Mouse (Mus musculus) testis, postnatal 14 days (tissue): Measurements from ENCODE around the gene Irs1.

Experiments used
- DNase-seq: peaks from one replicate; pipeline ENCODE4 v3.0.0; 2021; ENCODE audit warnings: low spot score

The Irs1 gene

DNA sequence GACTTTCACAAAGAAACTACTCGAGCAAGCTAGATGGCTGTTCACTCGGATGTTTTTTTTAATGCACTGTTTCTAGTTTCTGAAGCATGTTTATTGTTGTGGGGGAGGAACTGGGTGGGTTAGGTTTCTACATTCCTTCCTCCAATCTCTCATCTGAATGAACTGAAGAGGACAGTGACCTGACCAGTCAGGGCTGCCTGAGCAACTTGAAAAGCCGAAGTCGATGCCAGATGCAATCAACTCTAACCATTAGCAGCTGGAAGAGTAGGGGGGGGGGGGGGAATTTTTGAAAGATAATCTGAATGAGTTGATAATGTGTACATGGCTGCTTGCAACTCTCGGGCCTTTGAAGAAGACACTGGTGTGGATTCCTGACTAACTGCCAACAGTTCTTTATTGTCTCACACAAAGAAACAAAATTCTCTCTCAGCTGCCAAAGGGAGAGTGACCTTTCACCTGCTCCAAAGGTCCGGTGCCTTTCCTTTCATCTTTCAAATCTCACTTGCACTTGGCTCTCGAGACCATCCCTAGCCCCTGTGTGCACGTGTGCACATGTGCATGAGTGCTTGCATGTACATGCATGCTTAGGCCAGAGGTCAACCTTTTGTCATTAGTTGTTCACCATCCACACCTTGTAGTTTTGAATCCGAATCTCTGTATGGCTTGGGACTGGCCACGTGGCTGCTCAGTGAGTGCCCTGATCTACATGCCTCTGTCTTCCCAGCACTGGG, 43.8 kb downstream of the Irs1 start:
- no peak for DNase-seq

DNA sequence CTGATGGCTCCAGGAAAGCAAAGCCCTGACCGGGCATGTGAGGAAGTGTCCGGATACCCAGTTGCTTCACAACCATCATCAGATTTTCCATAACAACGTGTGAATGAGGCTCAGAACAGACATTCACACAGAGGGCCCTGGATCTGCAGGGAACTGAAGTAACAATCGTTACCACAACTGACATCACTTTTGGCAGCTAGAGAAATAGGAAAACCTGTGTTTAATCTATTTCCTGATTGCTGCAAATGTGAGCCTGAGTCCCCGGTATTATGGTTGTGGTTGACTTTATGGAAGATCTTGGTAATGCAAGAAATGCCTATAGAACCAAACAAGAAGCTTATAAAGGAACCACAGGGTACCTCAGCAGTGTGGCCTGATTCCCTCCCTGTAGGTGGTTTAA, 46.2 kb downstream of the Irs1 start:
- no peak for DNase-seq

DNA sequence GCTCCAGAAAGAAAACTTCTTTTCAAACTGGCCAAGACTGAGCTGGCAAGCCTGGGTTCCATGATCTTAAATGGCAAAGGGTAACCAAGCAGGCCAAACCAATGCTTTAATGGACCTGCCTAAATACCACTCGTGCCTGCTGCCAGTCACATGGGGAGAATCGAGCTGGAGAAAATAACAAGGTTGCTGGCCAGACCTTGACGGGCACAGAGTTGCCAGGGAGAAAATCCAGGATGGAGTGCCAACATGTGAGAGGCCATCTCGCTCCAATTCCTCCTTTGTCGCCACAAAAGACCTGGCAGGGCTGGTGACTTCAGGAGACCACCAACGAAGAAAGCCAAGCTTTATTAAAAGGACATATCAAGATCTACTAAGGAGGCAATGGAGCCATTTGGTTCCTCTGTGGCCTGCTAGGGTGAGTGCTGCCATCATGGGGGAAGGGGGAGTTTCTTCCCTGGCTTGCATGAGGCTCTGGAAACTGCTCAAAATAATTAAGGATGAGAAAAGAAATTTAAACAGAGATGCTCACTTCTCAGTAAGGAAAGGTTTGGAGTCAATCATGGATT, 47.9 kb downstream of the Irs1 start:
- DNase-seq: no peak

DNA sequence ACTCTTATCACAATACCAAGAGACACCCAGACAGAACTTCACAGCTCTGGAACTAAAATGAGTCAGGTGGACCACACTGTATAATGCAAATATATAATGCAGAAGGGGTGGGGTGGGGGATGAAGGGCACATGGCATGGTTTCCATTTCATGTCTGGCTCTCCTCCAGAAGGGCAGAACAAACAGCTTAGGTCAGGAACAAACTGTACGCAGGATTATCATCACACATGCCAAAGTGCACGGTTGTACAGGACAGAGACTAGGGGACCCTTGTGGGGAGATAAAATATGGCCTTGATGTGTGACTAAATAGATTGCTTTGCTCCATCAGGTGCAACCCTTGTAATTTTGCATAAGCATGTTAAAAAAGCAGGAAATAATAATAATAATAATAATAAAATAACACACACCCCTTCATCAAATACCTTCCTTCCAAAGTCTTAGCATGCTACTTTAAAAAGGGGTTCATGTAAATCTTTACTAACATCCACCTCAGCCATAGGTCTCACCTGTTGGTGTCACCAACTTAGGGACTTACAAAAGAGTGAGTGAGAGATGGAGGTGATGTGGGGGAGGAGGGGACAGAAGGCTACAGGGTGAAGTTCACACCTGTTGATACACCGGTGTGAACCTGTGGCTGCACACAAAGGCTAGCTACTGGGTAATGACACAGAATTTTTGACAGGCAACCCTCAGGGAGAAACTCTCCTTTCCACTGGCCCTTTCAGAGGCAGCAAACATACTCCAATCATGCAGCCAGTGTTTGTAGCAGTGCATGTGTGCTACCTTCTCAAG, 51.6 kb downstream of the Irs1 start:
- peak; percentile 26 for DNase-seq

DNA sequence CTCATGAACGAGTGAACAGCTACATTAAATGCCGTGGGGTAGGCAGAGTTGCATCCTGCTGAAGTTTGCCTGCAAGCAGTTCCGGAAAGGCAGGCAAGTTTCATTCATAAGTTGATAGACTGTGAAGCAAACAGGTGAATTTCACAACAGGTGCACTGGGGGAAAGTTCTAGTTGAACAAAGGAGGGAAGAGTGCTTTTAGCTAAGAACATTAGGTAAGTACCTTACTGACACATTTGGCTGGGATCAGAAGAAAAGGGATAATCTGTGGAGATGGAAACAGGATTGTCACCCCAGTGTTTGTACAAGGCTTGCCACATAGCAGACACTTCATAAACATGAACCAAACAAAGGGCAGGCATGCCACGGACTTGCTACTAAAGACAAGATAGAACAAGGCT, 53.0 kb downstream of the Irs1 start:
- no peak for DNase-seq

DNA sequence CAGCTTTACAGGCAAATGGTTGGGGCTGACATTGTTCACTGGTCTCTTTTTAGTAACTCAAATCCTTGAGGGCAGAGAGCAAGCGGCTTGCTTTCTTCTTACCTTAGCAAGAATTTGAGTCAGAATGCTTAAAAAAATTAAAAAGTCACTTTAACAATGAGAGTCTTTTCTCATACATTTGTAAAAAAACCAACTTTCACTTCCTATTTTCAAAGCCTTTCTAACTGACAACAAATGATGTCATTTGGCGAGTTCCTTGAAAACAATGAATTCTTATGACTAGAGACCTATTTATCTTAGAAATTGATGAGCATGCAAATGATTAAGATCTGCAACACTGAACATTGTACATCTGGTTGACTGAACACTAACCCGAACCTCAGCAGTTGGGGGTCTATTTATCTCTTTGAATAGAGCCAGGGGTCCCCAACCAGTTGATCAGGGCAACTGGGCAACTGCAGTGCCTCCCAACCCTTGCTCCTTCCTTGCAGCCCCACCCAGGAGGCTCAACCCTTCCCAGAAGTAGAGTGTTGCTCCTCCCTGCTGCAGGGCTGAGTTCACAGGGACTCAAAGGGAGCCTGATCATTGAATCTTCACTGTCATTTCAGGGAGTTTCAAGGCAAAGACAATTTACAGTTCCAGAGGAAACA, 55.6 kb downstream of the Irs1 start:
- no peak for DNase-seq

DNA sequence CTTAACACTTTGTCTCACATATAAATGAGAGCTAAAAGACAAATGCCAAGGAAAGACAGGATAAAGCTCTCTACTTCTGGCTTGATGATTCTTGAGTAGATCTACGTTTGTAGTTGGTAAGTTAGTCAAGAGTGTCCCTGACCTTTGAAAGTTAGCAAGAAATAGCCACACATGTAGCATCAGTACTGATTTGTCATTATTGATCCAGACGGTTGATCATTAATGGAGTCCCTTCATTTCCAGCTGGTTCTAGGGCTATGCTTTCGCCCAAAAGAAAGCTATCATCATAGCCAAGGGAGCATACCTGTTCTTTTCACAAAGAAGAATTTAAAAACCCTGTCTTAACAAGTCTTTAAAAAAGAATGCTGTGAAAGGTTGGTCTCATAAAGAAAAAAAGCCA, 56.6 kb downstream of the Irs1 start:
- no peak for DNase-seq

- DNase-seq: no peak
These were observed 58.4 kb downstream of the Irs1 start, which contains the start of gene Gm9747 for GRCm38 (mm10) chr1:82232812-82233211. Gm9747 (plus strand) TSS chr1:82233112.

DNA sequence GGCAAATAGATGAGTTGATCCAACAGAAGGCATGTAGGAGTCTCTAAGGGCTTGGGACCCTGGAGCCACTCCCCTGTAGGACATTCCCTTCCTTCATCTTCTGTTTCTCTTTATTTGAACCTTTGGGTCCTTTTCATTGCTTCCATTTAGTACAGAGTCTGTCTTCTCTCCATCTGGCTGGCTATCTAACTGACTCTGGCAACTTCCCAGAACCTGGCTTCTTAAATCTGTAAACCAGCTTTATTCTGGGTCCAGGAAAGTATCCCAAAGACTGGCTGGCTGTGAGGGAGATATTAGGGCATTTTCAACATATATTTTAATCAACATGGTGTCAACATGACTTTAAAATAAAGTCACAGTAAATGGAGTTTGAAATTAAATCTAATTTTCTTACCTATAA, 62.4 kb downstream of the Irs1 start:
- no peak for DNase-seq

DNA sequence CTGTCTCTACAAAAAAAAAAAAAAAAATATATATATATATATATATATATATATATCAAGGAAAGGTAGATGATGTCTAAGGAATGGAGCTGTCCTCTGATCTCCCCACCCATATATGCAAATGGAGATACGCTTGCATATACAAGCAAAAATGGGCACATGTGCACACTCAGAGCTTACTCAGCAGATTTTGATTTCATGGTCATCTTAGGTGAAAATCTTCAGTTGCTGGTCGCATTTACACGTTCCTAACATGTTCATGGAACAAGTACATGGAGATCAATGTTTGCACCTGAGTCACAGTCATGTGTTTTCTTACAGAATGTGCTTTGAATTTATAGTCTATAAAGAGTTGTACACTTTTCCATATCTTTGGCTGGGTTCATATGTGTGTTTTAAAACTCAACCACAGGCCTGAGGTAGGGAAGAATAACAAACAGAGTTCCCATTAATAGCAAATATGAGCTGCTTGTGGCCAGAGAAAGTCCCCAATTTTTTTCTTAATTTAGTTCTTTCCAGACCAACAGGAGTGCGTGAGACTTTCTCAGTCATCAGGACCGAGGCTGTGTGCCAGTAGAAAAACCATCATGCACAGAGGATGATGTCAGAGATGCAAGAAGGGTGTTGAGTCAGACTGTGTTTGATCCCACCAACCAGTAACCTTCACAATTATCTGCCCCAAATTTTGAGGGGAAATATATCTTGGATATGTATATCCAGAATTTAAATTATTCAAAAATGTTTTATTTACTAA, 68.0 kb downstream of the Irs1 start:
- DNase-seq: no peak

- DNase-seq: no peak
These were observed 69.8 kb downstream of the Irs1 start for GRCm38 (mm10) chr1:82221462-82221861.

GRCm38 (mm10) chr1:82220673-82221396, 70.4 kb downstream of the Irs1 start:
- no peak for DNase-seq

- no peak for DNase-seq
These were observed 83.7 kb downstream of the Irs1 start for GRCm38 (mm10) chr1:82207511-82207910.

DNA sequence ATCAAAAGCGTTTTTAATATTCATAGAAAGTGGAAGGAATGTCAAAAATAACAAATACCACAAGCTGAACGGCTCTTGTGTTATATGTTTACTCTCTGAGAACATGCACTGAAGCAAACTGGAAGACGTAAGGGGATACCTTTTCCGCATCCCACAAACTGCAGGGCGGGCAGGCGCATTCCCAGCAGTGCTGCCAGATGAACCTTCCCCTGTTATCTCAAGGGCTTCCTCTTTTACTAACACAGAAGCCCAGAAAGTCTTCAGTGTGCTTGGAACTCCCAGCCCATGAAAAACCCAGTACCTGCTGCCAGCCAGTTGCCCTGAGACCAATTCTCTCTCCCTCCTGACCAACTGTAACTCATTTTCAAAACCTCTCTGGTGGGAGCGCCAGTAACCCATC, 90.6 kb downstream of the Irs1 start:
- no peak for DNase-seq

GRCm38 (mm10) chr1:82199918-82200317, 91.3 kb downstream of the Irs1 start:
- DNase-seq: no peak

DNA sequence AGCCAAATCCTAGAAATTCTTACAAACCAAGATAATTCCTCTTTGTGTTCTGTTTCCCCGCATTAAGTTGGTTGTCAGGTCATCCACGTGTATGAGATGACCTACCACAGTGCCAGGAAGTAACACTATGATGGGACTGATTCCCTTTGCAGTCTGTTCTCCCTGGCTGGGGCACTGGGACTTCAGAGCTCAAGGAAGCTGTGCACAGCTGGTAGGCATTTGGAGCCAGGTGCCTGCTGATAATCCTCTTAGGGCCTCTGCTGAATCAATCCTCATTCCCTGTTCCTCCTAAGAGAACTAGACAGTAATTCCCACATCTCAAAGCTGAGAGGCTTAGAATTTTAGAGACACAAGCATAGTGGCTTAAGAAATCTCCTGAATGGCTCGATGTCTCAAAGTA, 99.6 kb downstream of the Irs1 start:
- DNase-seq: no peak

GRCm38 (mm10) chr1:82189516-82189915, 101.7 kb downstream of the Irs1 start:
- DNase-seq: peak; percentile 70

GRCm38 (mm10) chr1:82188549-82189231, 102.5 kb downstream of the Irs1 start:
- no peak for DNase-seq

DNA sequence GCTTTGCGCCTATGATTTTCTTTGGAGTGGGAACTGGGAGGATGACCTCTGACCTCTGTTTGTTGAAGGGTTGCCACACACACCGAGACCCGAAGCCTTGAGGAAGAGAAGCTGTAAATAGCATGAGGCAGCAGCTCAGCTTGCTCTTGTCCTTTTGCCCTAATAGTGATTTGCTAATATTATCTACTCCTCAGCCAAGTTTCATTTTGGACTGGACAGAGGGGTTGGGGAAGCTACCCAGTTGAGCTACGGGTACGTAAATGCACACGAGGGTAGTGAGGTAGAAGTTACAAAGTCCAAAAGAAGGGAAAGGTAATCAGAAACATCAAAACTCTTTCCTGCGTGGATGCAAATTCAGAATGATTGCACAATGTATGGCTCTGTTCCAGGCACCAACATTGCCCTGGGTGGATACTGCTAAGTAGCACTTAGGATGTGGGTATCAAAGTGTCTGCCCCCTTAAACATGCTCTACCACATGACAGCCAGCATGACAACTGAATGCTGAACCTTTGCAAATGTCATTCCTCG, 107.2 kb downstream of the Irs1 start:
- no peak for DNase-seq
